Mouse (Mus musculus): Measurements from ENCODE around the gene Rgs7bp. TPM values are rescaled to one million over a fixed set of nuclear protein-coding genes. Genes with fewer than 3 reads are reported as not detected.

Rgs7bp gene
- total and polyA plus RNA-seq, 3 experiments, result not detected

DNA sequence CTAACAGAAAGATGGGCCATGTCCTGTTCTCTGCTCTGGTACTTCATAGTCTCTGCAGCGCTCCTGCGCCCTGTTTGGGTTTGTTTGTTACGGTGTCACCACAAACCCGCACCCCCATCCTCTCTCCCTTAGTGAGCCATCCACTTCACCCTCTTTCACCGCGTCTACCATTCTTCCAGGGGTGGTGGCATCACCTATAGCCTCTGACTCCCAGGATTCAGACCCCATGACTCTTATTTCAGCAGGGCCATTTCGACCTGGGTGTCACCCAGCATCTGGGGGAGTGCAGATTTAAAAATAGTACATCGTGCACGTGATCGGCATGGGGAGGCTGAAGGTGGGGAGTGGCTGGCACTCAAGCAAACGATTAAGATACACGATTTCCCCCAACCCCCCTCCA lies 1.1 kb downstream of the Rgs7bp start:
- H3K9ac ChIP-seq (ENCODE audit: insufficient read depth, low read depth), result no peak overlapping the region
- H3K27me3 ChIP-seq (replicated peaks), result no peaks in the 10 kb centered on the region
- H3K36me3 ChIP-seq (replicated peaks in 1 of 2; ENCODE audit: control insufficient read depth in 1 of 2, insufficient read depth in 1 of 2, low read length in 1 of 2), result no peaks in the 10 kb centered on the region
- H3K9me3 ChIP-seq (replicated peaks; ENCODE audit: low read length), result peaks cover 8% of the 10 kb centered on the region
- dilution Hi-C loops (cut with MboI; ENCODE audit: extremely low pct_ligation_motif_present, extremely low pct_unique_long_range_greater_than_20kb, low sequenced_read_pairs), result no loop called here
- TF ChIP-seq MEF2A (IDR thresholded peaks at IDR 0.05; ENCODE audit: borderline replicate concordance, low read depth, low read length) (no peak), TCF12 (IDR thresholded peaks at IDR 0.05; ENCODE audit: low read depth, low read length) (no peak), POLR2A (IDR thresholded peaks at IDR 0.05; ENCODE audit: low read depth, low read length) (no peak), GABPA (IDR thresholded peaks at IDR 0.05; ENCODE audit: insufficient replicate concordance, low read depth, low read length) (no peak), MAFK (IDR thresholded peaks at IDR 0.05; ENCODE audit: insufficient replicate concordance, low read length) (no peak), JUN (IDR thresholded peaks at IDR 0.05; ENCODE audit: insufficient read depth, low read depth, low read length) (no peak), ZMIZ1 (IDR thresholded peaks at IDR 0.05; ENCODE audit: low read depth, low read length) (no peak), USF1 (IDR thresholded peaks at IDR 0.05; ENCODE audit: low read depth, low read length) (no peak), PAX5 (IDR thresholded peaks at IDR 0.05; ENCODE audit: low read length) (no peak), CTCF (conservative IDR thresholded peaks at IDR 0.05 in 1 of 2, IDR thresholded peaks at IDR 0.05 in 1 of 2; ENCODE audit: low read depth in 2 of 2, low read length in 2 of 2) (no peak)
- in situ Hi-C loops (cut with MboI; ENCODE audit: low pct_ligation_motif_present, low pct_unique_long_range_greater_than_20kb, low sequenced_read_pairs), result no loop called here
- no peaks in the 10 kb centered on the region for H3K4me1 ChIP-seq (ENCODE audit: control insufficient read depth in 1 of 2, insufficient read depth in 2 of 2)
- DNase-seq (ENCODE audit: extremely low read depth), result no peak
- no peak overlapping the region for H3K27ac ChIP-seq (ENCODE audit: insufficient read depth, low read depth)
- no peaks in the 10 kb centered on the region for H3K79me2 ChIP-seq (replicated peaks; ENCODE audit: control insufficient read depth, extremely low read depth, insufficient read depth, poor library complexity, severe bottlenecking)
- no peak overlapping the region for H3K4me2 ChIP-seq (ENCODE audit: insufficient read depth, low read depth, poor library complexity, severe bottlenecking)
- no peak overlapping the region for H3K4me3 ChIP-seq (replicated peaks in 1 of 3; ENCODE audit: low read depth in 2 of 3, low read length in 2 of 3, poor library complexity in 1 of 3)

- dilution Hi-C loops (cut with MboI; ENCODE audit: extremely low pct_ligation_motif_present, extremely low pct_unique_long_range_greater_than_20kb, low sequenced_read_pairs), result no loop called here
- H3K9me3 ChIP-seq (replicated peaks; ENCODE audit: low read length), result peaks cover 8% of the 10 kb centered on the region
- no peak overlapping the region for H3K27ac ChIP-seq (ENCODE audit: insufficient read depth, low read depth)
- no peak overlapping the region for H3K9ac ChIP-seq (ENCODE audit: insufficient read depth, low read depth)
- H3K4me2 ChIP-seq (ENCODE audit: insufficient read depth, low read depth, poor library complexity, severe bottlenecking), result no peak overlapping the region
- in situ Hi-C loops (cut with MboI; ENCODE audit: low pct_ligation_motif_present, low pct_unique_long_range_greater_than_20kb, low sequenced_read_pairs), result no loop called here
- no peak for DNase-seq (ENCODE audit: extremely low read depth)
- peaks cover 4% of the 10 kb centered on the region in 2 experiments; a peak in 1 of 4 replicates for H3K4me1 ChIP-seq (ENCODE audit: control insufficient read depth in 1 of 2, insufficient read depth in 2 of 2)
- H3K79me2 ChIP-seq (replicated peaks; ENCODE audit: control insufficient read depth, extremely low read depth, insufficient read depth, poor library complexity, severe bottlenecking), result no peaks in the 10 kb centered on the region
- no peak overlapping the region for H3K4me3 ChIP-seq (replicated peaks in 1 of 3; ENCODE audit: low read depth in 2 of 3, low read length in 2 of 3, poor library complexity in 1 of 3)
- no peaks in the 10 kb centered on the region for H3K27me3 ChIP-seq (replicated peaks)
- H3K36me3 ChIP-seq (replicated peaks in 1 of 2; ENCODE audit: control insufficient read depth in 1 of 2, insufficient read depth in 1 of 2, low read length in 1 of 2), result no peaks in the 10 kb centered on the region
- TF ChIP-seq POLR2AphosphoS2 (IDR thresholded peaks at IDR 0.05; ENCODE audit: low read depth, low read length) (no peak), HCFC1 (IDR thresholded peaks at IDR 0.05; ENCODE audit: low read depth, low read length) (no peak), POLR2A (IDR thresholded peaks at IDR 0.05; ENCODE audit: low read depth, low read length) (no peak), GABPA (IDR thresholded peaks at IDR 0.05; ENCODE audit: insufficient replicate concordance, low read depth, low read length) (no peak), UBTF (IDR thresholded peaks at IDR 0.05; ENCODE audit: low read depth, low read length) (no peak), JUND (conservative IDR thresholded peaks at IDR 0.05; ENCODE audit: low read depth, low read length) (no peak), BHLHE40 (IDR thresholded peaks at IDR 0.05; ENCODE audit: low read depth, low read length) (no peak), TBP (conservative IDR thresholded peaks at IDR 0.05; ENCODE audit: low read depth, low read length) (no peak), ZC3H11A (IDR thresholded peaks at IDR 0.05; ENCODE audit: low read depth, low read length) (no peak), NRF1 (IDR thresholded peaks at IDR 0.05; ENCODE audit: low read depth, low read length) (no peak), TCF12 (IDR thresholded peaks at IDR 0.05; ENCODE audit: low read depth, low read length) (no peak), KAT2A (IDR thresholded peaks at IDR 0.05; ENCODE audit: insufficient replicate concordance, low read length) (no peak), MYC (IDR thresholded peaks at IDR 0.05; ENCODE audit: low read depth, low read length) (no peak), SMC3 (IDR thresholded peaks at IDR 0.05; ENCODE audit: low read depth, low read length) (no peak), CHD1 (IDR thresholded peaks at IDR 0.05; ENCODE audit: low read depth, low read length) (no peak)
Measured at GRCm38 (mm10) chr13:105051432-105051831, 3.3 kb downstream of the Rgs7bp start.

Measured in CH12.LX (cell line).